Mouse (Mus musculus): Measurements from ENCODE around the gene Cfap69. TPM values are rescaled to one million over a fixed set of nuclear protein-coding genes. Genes with fewer than 3 reads are reported as not detected.
A peak's percentile ranks its signal among the peaks of the same experiment; 100 is the strongest.

Cfap69 gene
- polyA plus RNA-seq, 1 experiment from 2014 or later = 8.3 TPM

GRCm38 (mm10) chr5:5668920-5669319 is 4.9 kb upstream of the Cfap69 start:
- peaks cover 2% of the 10 kb centered on the region; the same call in 1 of the 2 replicates for H3K36me3 ChIP-seq (ENCODE audit: control insufficient read depth, insufficient read depth, low read length)
- no peak overlapping the region for H3K4me2 ChIP-seq (ENCODE audit: low read length)
- H3K27me3 ChIP-seq (replicated peaks; ENCODE audit: control insufficient read depth, insufficient read depth, low read length) = no peaks in the 10 kb centered on the region
- peaks cover 5% of the 10 kb centered on the region for H3K4me1 ChIP-seq (ENCODE audit: control insufficient read depth, insufficient read depth, low read depth, low read length)
- no peak for ATAC-seq
- no peak overlapping the region for H3K9ac ChIP-seq (ENCODE audit: low read depth, low read length)
- 67% methylated on average over 7 of the region's 7 CpGs for WGBS
- H3K4me3 ChIP-seq (ENCODE audit: low read length) = no peak overlapping the region
- H3K9me3 ChIP-seq (ENCODE audit: control insufficient read depth, low read length) = no peaks in the 10 kb centered on the region
- H3K27ac ChIP-seq (ENCODE audit: low read depth, low read length) = no peak overlapping the region

GRCm38 (mm10) chr5:5664371-5664926 is 410 bp upstream of the Cfap69 start:
- peak overlapping the region; percentile 84 for H3K4me3 ChIP-seq (ENCODE audit: low read length)
- WGBS = 51% methylated on average over 6 of the region's 6 CpGs
- H3K4me2 ChIP-seq (ENCODE audit: low read length) = peak overlapping the region; percentile 80
- H3K27me3 ChIP-seq (replicated peaks; ENCODE audit: control insufficient read depth, insufficient read depth, low read length) = no peaks in the 10 kb centered on the region
- peak overlapping the region; percentile 80 for H3K9ac ChIP-seq (ENCODE audit: low read depth, low read length)
- H3K9me3 ChIP-seq (ENCODE audit: control insufficient read depth, low read length) = no peaks in the 10 kb centered on the region
- H3K36me3 ChIP-seq (ENCODE audit: control insufficient read depth, insufficient read depth, low read length) = no peaks in the 10 kb centered on the region
- peak overlapping the region; percentile 73 for H3K27ac ChIP-seq (ENCODE audit: low read depth, low read length)
- peak; percentile 18; the same call in 1 of the 2 replicates for ATAC-seq
- peaks cover 8% of the 10 kb centered on the region for H3K4me1 ChIP-seq (ENCODE audit: control insufficient read depth, insufficient read depth, low read depth, low read length)

- H3K9ac ChIP-seq (ENCODE audit: low read depth, low read length) = no peak overlapping the region
- peaks cover 8% of the 10 kb centered on the region for H3K4me1 ChIP-seq (ENCODE audit: control insufficient read depth, insufficient read depth, low read depth, low read length)
- no peaks in the 10 kb centered on the region for H3K9me3 ChIP-seq (ENCODE audit: control insufficient read depth, low read length)
- H3K36me3 ChIP-seq (ENCODE audit: control insufficient read depth, insufficient read depth, low read length) = no peaks in the 10 kb centered on the region
- H3K4me3 ChIP-seq (ENCODE audit: low read length) = peak overlapping the region; percentile 84
- 43% methylated on average over 6 of the region's 6 CpGs for WGBS
- H3K27ac ChIP-seq (ENCODE audit: low read depth, low read length) = no peak overlapping the region
- 0 out of 2 replicates have a peak, but pooled peaks have one; percentile 6 for ATAC-seq
- peak overlapping the region; percentile 80 for H3K4me2 ChIP-seq (ENCODE audit: low read length)
- no peaks in the 10 kb centered on the region for H3K27me3 ChIP-seq (replicated peaks; ENCODE audit: control insufficient read depth, insufficient read depth, low read length)
Observed at GRCm38 (mm10) chr5:5663057-5663456, 982 bp downstream of the Cfap69 start.

- H3K27ac ChIP-seq (ENCODE audit: low read depth, low read length) = no peak overlapping the region
- no peak overlapping the region for H3K9ac ChIP-seq (ENCODE audit: low read depth, low read length)
- H3K36me3 ChIP-seq (ENCODE audit: control insufficient read depth, insufficient read depth, low read length) = no peaks in the 10 kb centered on the region
- no peak for ATAC-seq
- H3K4me1 ChIP-seq (ENCODE audit: control insufficient read depth, insufficient read depth, low read depth, low read length) = peaks cover 3% of the 10 kb centered on the region; the same call in 1 of the 2 replicates
- H3K9me3 ChIP-seq (ENCODE audit: control insufficient read depth, low read length) = no peaks in the 10 kb centered on the region
- WGBS = 59% methylated on average over 2 of the region's 2 CpGs
- no peak overlapping the region for H3K4me2 ChIP-seq (ENCODE audit: low read length)
- no peaks in the 10 kb centered on the region for H3K27me3 ChIP-seq (replicated peaks; ENCODE audit: control insufficient read depth, insufficient read depth, low read length)
- H3K4me3 ChIP-seq (ENCODE audit: low read length) = no peak overlapping the region
Observed at GRCm38 (mm10) chr5:5658680-5659079, 5.4 kb downstream of the Cfap69 start.

- no peak for ATAC-seq
- Histone ChIP-seq H3K9me3 (ENCODE audit: control insufficient read depth, low read length) (no peaks in the 10 kb centered on the region), H3K4me3 (ENCODE audit: low read length) (no peak overlapping the region), H3K36me3 (ENCODE audit: control insufficient read depth, insufficient read depth, low read length) (no peaks in the 10 kb centered on the region), H3K9ac (ENCODE audit: low read depth, low read length) (no peak overlapping the region), H3K4me1 (ENCODE audit: control insufficient read depth, insufficient read depth, low read depth, low read length) (peaks cover under 1% of the 10 kb centered on the region; the same call in 1 of the 2 replicates), H3K4me2 (ENCODE audit: low read length) (no peak overlapping the region), H3K27ac (ENCODE audit: low read depth, low read length) (no peak overlapping the region), H3K27me3 (replicated peaks; ENCODE audit: control insufficient read depth, insufficient read depth, low read length) (no peaks in the 10 kb centered on the region)
- 76% methylated on average over 2 of the region's 2 CpGs for WGBS
Observed at GRCm38 (mm10) chr5:5657932-5658331, 6.1 kb downstream of the Cfap69 start.

GRCm38 (mm10) chr5:5648817-5649569 is 15.0 kb downstream of the Cfap69 start:
- Histone ChIP-seq H3K4me3 (ENCODE audit: low read length) (no peak overlapping the region), H3K27ac (ENCODE audit: low read depth, low read length) (no peak overlapping the region), H3K36me3 (ENCODE audit: control insufficient read depth, insufficient read depth, low read length) (no peaks in the 10 kb centered on the region), H3K4me1 (ENCODE audit: control insufficient read depth, insufficient read depth, low read depth, low read length) (no peaks in the 10 kb centered on the region), H3K9me3 (ENCODE audit: control insufficient read depth, low read length) (no peaks in the 10 kb centered on the region), H3K27me3 (replicated peaks; ENCODE audit: control insufficient read depth, insufficient read depth, low read length) (no peaks in the 10 kb centered on the region), H3K9ac (ENCODE audit: low read depth, low read length) (no peak overlapping the region), H3K4me2 (ENCODE audit: low read length) (no peak overlapping the region)
- no peak for ATAC-seq
- 75% methylated on average over 6 of the region's 6 CpGs for WGBS

GRCm38 (mm10) chr5:5646173-5646572 is 17.9 kb downstream of the Cfap69 start:
- 16% methylated on average over 1 of the region's 1 CpGs for WGBS
- Histone ChIP-seq H3K9me3 (ENCODE audit: control insufficient read depth, low read length) (no peaks in the 10 kb centered on the region), H3K9ac (ENCODE audit: low read depth, low read length) (no peak overlapping the region), H3K4me2 (ENCODE audit: low read length) (no peak overlapping the region), H3K27me3 (replicated peaks; ENCODE audit: control insufficient read depth, insufficient read depth, low read length) (no peaks in the 10 kb centered on the region), H3K36me3 (ENCODE audit: control insufficient read depth, insufficient read depth, low read length) (no peaks in the 10 kb centered on the region), H3K4me3 (ENCODE audit: low read length) (no peak overlapping the region), H3K27ac (ENCODE audit: low read depth, low read length) (no peak overlapping the region), H3K4me1 (ENCODE audit: control insufficient read depth, insufficient read depth, low read depth, low read length) (no peaks in the 10 kb centered on the region)
- 0 out of 2 replicates have a peak, but pooled peaks have one; percentile 50 for ATAC-seq

- no peak for ATAC-seq
- Histone ChIP-seq H3K27ac (ENCODE audit: low read depth, low read length) (no peak overlapping the region), H3K4me2 (ENCODE audit: low read length) (no peak overlapping the region), H3K4me1 (ENCODE audit: control insufficient read depth, insufficient read depth, low read depth, low read length) (no peaks in the 10 kb centered on the region), H3K9ac (ENCODE audit: low read depth, low read length) (no peak overlapping the region), H3K36me3 (ENCODE audit: control insufficient read depth, insufficient read depth, low read length) (no peaks in the 10 kb centered on the region), H3K4me3 (ENCODE audit: low read length) (no peak overlapping the region), H3K27me3 (replicated peaks; ENCODE audit: control insufficient read depth, insufficient read depth, low read length) (no peaks in the 10 kb centered on the region), H3K9me3 (ENCODE audit: control insufficient read depth, low read length) (no peaks in the 10 kb centered on the region)
- WGBS = 57% methylated on average over 2 of the region's 2 CpGs
Observed at GRCm38 (mm10) chr5:5638496-5638895, 25.5 kb downstream of the Cfap69 start.

- Histone ChIP-seq H3K9ac (ENCODE audit: low read depth, low read length) (no peak overlapping the region), H3K4me3 (ENCODE audit: low read length) (no peak overlapping the region), H3K27me3 (replicated peaks; ENCODE audit: control insufficient read depth, insufficient read depth, low read length) (no peaks in the 10 kb centered on the region), H3K4me1 (ENCODE audit: control insufficient read depth, insufficient read depth, low read depth, low read length) (no peaks in the 10 kb centered on the region), H3K27ac (ENCODE audit: low read depth, low read length) (no peak overlapping the region), H3K4me2 (ENCODE audit: low read length) (no peak overlapping the region), H3K36me3 (ENCODE audit: control insufficient read depth, insufficient read depth, low read length) (no peaks in the 10 kb centered on the region), H3K9me3 (ENCODE audit: control insufficient read depth, low read length) (no peaks in the 10 kb centered on the region)
- 89% methylated on average over 3 of the region's 3 CpGs for WGBS
- no peak for ATAC-seq
Observed at GRCm38 (mm10) chr5:5625491-5625890, 38.5 kb downstream of the Cfap69 start.
